Mouse (Mus musculus): ENCODE measurements at regions not wholly inside any gene's neighbourhood (a gene's known extent, or its start where the extent isn't known, plus 50 kb on each side); places are given as distances from the start of the nearest gene placed in this dataset.

DNA sequence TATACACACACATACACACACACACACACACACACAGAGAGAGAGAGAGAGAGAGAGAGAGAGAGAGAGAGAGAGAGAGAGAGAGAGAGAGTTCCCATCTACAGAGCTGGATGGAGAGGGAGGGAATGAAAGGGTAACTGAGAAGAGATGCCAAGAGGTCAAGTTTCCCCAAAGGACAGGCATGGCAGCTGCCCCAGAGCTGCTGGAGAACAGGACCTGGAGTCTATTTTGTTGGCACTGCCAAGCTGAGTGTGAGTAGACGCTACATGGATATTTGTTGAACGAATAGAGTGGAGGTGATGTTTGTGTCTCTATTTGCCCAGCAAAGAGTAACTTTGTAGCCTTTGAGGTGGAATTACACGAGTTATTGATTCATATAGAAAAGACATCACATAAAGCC is 50.2 kb upstream of the E2f3 start:
- Histone ChIP-seq H3K4me3 (replicated peaks; ENCODE audit: low read length) (no peak overlapping the region), H3K9ac (ENCODE audit: low read length) (no peak overlapping the region), H3K27me3 (ENCODE audit: control insufficient read depth, insufficient read depth, low read length) (no peaks in the 10 kb centered on the region), H3K9me3 (replicated peaks; ENCODE audit: control insufficient read depth, low read length) (no peaks in the 10 kb centered on the region), H3K27ac (ENCODE audit: low read length) (no peak overlapping the region), H3K4me1 (ENCODE audit: control insufficient read depth, insufficient read depth, low read length) (no peaks in the 10 kb centered on the region), H3K36me3 (ENCODE audit: control insufficient read depth, insufficient read depth, low read length) (no peaks in the 10 kb centered on the region), H3K4me2 (ENCODE audit: low read depth, low read length) (no peak overlapping the region)
- 81% methylated on average over 3 of the region's 3 CpGs for WGBS
- no peak for ATAC-seq (ENCODE audit: insufficient read depth, low FRiP score)

All from stomach, embryonic 16.5 days (tissue).